Mouse (Mus musculus) MEL (cell line): ENCODE measurements at regions not wholly inside any gene's neighbourhood (a gene's known extent, or its start where the extent isn't known, plus 50 kb on each side); places are given as distances from the start of the nearest gene placed in this dataset.

Experiments used
- BHLHE40 ChIP-seq: IDR thresholded peaks from 2 replicates; pipeline ENCODE4 v1.6.1; 2012; ENCODE audit warnings: low read depth, mild to moderate bottlenecking, inconsistent platforms, low read length, improper control_type of control experiment, borderline replicate concordance
- CTCF ChIP-seq, 3 experiments: IDR thresholded peaks in 2 of 3; conservative IDR thresholded peaks in 1 of 3; 2 replicates each; pipeline ENCODE4 v1.5.1; 2011 to 2012; ENCODE audit warnings: low read length in 3 of 3, low read depth in 2 of 3, mild to moderate bottlenecking in 2 of 3, improper control_type of control experiment in 1 of 3, inconsistent platforms in 1 of 3, mixed read lengths in 1 of 3, moderate library complexity in 1 of 3; ENCODE audit not compliant: control insufficient read depth in 1 of 3, insufficient read depth in 1 of 3, poor library complexity in 1 of 3, severe bottlenecking in 1 of 3
- EP300 ChIP-seq, 2 experiments: IDR thresholded peaks; 2 replicates each; pipeline ENCODE4 v1.6.1; 2011; ENCODE audit warnings: improper control_type of control experiment in 2 of 2, low read length in 2 of 2, low read depth in 1 of 2, mild to moderate bottlenecking in 1 of 2
- KAT2A ChIP-seq: conservative IDR thresholded peaks from 2 replicates; pipeline ENCODE4 v1.6.1; 2012; ENCODE audit warnings: low read depth, low read length, improper control_type of control experiment, inconsistent platforms
- POLR2A ChIP-seq, 2 experiments: IDR thresholded peaks; 2 replicates each; pipeline ENCODE4 v1.6.1; 2011 to 2012; ENCODE audit warnings: low read length in 2 of 2, mild to moderate bottlenecking in 2 of 2, control low read depth in 1 of 2, improper control_type of control experiment in 1 of 2, low read depth in 1 of 2, moderate library complexity in 1 of 2; ENCODE audit not compliant: control insufficient read depth in 1 of 2, insufficient read depth in 1 of 2, poor library complexity in 1 of 2
- SIN3A ChIP-seq: IDR thresholded peaks from 2 replicates; pipeline ENCODE4 v1.6.1; 2012; ENCODE audit warnings: low read length, improper control_type of control experiment, inconsistent platforms
- TCF12 ChIP-seq: IDR thresholded peaks from 2 replicates; pipeline ENCODE4 v1.6.1; 2014; ENCODE audit warnings: low read depth, mild to moderate bottlenecking, inconsistent platforms, low read length, improper control_type of control experiment, moderate library complexity
- USF1 ChIP-seq: IDR thresholded peaks from 2 replicates; pipeline ENCODE4 v1.6.1; 2014; ENCODE audit warnings: low read depth, mild to moderate bottlenecking, inconsistent platforms, low read length, improper control_type of control experiment, moderate library complexity
- ZNF384 ChIP-seq: IDR thresholded peaks from 2 replicates; pipeline ENCODE4 v1.6.1; 2012; ENCODE audit warnings: low read depth, mild to moderate bottlenecking, inconsistent platforms, low read length, improper control_type of control experiment

- no peak for TF ChIP-seq USF1
- TF ChIP-seq POLR2A (IDR thresholded peaks at IDR 0.05; ENCODE audit: control insufficient read depth in 1 of 2, insufficient read depth in 1 of 2, low read depth in 1 of 2, low read length in 2 of 2, poor library complexity in 1 of 2): no peak
- TF ChIP-seq TCF12: no peak
- no peak for TF ChIP-seq KAT2A
- no peak for TF ChIP-seq EP300 (IDR thresholded peaks at IDR 0.05; ENCODE audit: low read depth in 1 of 2, low read length in 2 of 2)
- TF ChIP-seq SIN3A: no peak
- no peak for TF ChIP-seq BHLHE40
- TF ChIP-seq CTCF (IDR thresholded peaks at IDR 0.05 in 2 of 3, conservative IDR thresholded peaks at IDR 0.05 in 1 of 3; ENCODE audit: control insufficient read depth in 1 of 3, insufficient read depth in 1 of 3, low read depth in 2 of 3, low read length in 3 of 3, poor library complexity in 1 of 3, severe bottlenecking in 1 of 3): no peak
- TF ChIP-seq ZNF384: no peak
Observed at GRCm38 (mm10) chr16:50096563-50096962, 296.2 kb downstream of the Cd47 start.
